Mouse (Mus musculus) right cerebral cortex, adult 2 months (tissue): ENCODE data around the gene Gorasp2.

ENCODE experiments used
- DNase-seq, 2 experiments: peaks; one replicate each; pipeline ENCODE4 v3.0.0; 2021 to 2022; ENCODE audit warnings: low spot score in 2 of 2

Gorasp2 gene

GRCm38 (mm10) chr2:70661715-70662495 lies 529 bp downstream of the Gorasp2 start, which contains the start of gene Gm26558:
Gene Gm26558 (minus strand): TSS chr2:70662108.
- peak in 1 of 2 experiments; percentile 13 for DNase-seq

- no peak for DNase-seq
Measured at GRCm38 (mm10) chr2:70663764-70664163, 2.4 kb downstream of the Gorasp2 start.

- DNase-seq = no peak
Measured at GRCm38 (mm10) chr2:70667016-70667415, 5.6 kb downstream of the Gorasp2 start.

GRCm38 (mm10) chr2:70669241-70669640 lies 7.9 kb downstream of the Gorasp2 start:
- no peak for DNase-seq

GRCm38 (mm10) chr2:70669896-70670295 lies 8.5 kb downstream of the Gorasp2 start:
- DNase-seq = no peak

GRCm38 (mm10) chr2:70672476-70672875 lies 11.1 kb downstream of the Gorasp2 start:
- peak in 1 of 2 experiments; percentile 39 for DNase-seq

- no peak for DNase-seq
Measured at GRCm38 (mm10) chr2:70673445-70674126, 12.2 kb downstream of the Gorasp2 start.

- no peak for DNase-seq
Measured at GRCm38 (mm10) chr2:70682324-70682723, 20.9 kb downstream of the Gorasp2 start.

- peak; percentile 53 to 56 for DNase-seq
Measured at GRCm38 (mm10) chr2:70688454-70689078, 27.2 kb downstream of the Gorasp2 start.

GRCm38 (mm10) chr2:70690195-70690594 lies 28.8 kb downstream of the Gorasp2 start:
- DNase-seq = no peak

- no peak for DNase-seq
Measured at GRCm38 (mm10) chr2:70695712-70696111, 34.3 kb downstream of the Gorasp2 start.

GRCm38 (mm10) chr2:70700851-70701250 lies 39.5 kb downstream of the Gorasp2 start:
- no peak for DNase-seq

- DNase-seq = no peak
Measured at GRCm38 (mm10) chr2:70701571-70701970, 40.2 kb downstream of the Gorasp2 start.

GRCm38 (mm10) chr2:70702403-70702802 lies 41.0 kb downstream of the Gorasp2 start:
- DNase-seq = no peak

GRCm38 (mm10) chr2:70708986-70709730 lies 47.8 kb downstream of the Gorasp2 start:
- DNase-seq = peak; percentile 18 to 49

GRCm38 (mm10) chr2:70710236-70710635 lies 48.9 kb downstream of the Gorasp2 start:
- DNase-seq = no peak

GRCm38 (mm10) chr2:70710878-70711277 lies 49.5 kb downstream of the Gorasp2 start:
- DNase-seq = no peak

GRCm38 (mm10) chr2:70723610-70724243 lies 62.4 kb downstream of the Gorasp2 start:
- DNase-seq = no peak

- no peak for DNase-seq
Measured at GRCm38 (mm10) chr2:70727089-70727488, 65.7 kb downstream of the Gorasp2 start.

- no peak for DNase-seq
Measured at GRCm38 (mm10) chr2:70735534-70735933, 74.2 kb downstream of the Gorasp2 start.

GRCm38 (mm10) chr2:70736008-70736407 lies 74.6 kb downstream of the Gorasp2 start:
- no peak for DNase-seq
